Mouse (Mus musculus): Measurements from ENCODE around the gene Nipsnap2.
"Not testable (repeated sequence)": the region's sequence is repeated elsewhere in the genome, so short reads cannot be mapped to it uniquely, and the experiment has no call there.

Gene Nipsnap2

DNA sequence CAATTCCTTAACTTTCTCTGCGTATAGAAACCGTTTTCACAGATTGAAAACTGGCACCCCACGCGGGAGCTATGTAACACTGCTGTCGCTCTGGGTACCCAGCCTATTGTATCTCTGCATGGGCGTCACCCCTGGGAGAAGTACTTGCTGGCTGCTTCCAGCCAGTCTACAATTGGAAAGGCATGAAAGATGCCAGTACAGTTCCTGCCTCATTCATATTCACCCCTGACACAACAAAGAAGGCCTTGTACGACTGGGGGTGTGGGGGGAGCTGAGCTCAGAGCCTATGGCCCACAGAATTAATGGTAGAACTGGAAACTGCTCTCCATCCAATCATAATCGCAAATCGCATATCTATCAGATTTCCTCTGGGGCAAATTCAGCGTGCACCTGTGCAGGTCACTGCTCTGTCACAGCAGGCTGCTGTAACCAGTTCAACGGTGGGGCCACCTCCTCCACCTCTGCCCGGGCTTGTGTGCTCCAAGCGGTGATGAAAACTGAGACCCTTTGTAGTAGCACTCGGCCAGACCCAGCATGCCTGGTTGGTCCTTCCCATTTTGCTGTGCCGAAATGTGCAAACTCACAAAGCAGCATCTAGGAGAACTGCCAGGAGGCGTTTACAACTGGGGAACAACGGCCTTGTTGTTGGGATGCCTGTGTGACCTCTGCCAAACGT is 37.1 kb downstream of the Nipsnap2 start:
- no peak for DNase-seq (ENCODE audit: low spot score in 2 of 2)

- DNase-seq (ENCODE audit: low spot score in 2 of 2) = no peak
These were observed 45.8 kb downstream of the Nipsnap2 start for GRCm38 (mm10) chr5:129770443-129771355.

DNA sequence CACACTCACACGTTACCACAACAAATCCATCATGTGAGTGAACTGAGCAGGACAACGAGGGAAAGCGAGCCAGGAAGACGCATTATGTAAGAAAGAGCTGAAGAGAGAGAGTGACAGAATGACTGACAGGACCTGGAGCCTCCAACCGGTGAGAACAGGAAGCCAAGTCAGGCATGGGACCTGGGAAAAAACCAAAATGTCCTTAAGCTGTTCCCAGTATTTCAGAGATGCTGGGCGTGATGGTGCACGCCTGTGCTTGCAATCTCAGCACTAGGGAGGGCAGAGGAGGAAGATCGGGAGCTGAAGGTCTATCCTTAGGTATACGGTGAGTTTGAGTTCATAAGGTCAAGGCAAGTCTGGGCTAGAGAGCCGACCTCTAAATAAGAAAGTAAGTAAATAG is 47.6 kb downstream of the Nipsnap2 start:
- no peak for DNase-seq (ENCODE audit: low spot score in 2 of 2)

GRCm38 (mm10) chr5:129773330-129773729 is 48.5 kb downstream of the Nipsnap2 start:
- not testable (repeated sequence) for DNase-seq (ENCODE audit: low spot score in 2 of 2)

GRCm38 (mm10) chr5:129774661-129775060 is 49.8 kb downstream of the Nipsnap2 start:
- DNase-seq (ENCODE audit: low spot score in 2 of 2) = no peak

GRCm38 (mm10) chr5:129778348-129778995 is 53.6 kb downstream of the Nipsnap2 start:
- no peak for DNase-seq (ENCODE audit: low spot score in 2 of 2)

GRCm38 (mm10) chr5:129778996-129779716 is 54.3 kb downstream of the Nipsnap2 start:
- DNase-seq (ENCODE audit: low spot score in 2 of 2) = peak in 1 of 2 experiments; percentile 24

GRCm38 (mm10) chr5:129780131-129780530 is 55.3 kb downstream of the Nipsnap2 start:
- DNase-seq (ENCODE audit: low spot score in 2 of 2) = no peak

- peak in 1 of 2 experiments; percentile 6 for DNase-seq (ENCODE audit: low spot score in 2 of 2)
These were observed 57.3 kb downstream of the Nipsnap2 start for GRCm38 (mm10) chr5:129782211-129782610.

DNA sequence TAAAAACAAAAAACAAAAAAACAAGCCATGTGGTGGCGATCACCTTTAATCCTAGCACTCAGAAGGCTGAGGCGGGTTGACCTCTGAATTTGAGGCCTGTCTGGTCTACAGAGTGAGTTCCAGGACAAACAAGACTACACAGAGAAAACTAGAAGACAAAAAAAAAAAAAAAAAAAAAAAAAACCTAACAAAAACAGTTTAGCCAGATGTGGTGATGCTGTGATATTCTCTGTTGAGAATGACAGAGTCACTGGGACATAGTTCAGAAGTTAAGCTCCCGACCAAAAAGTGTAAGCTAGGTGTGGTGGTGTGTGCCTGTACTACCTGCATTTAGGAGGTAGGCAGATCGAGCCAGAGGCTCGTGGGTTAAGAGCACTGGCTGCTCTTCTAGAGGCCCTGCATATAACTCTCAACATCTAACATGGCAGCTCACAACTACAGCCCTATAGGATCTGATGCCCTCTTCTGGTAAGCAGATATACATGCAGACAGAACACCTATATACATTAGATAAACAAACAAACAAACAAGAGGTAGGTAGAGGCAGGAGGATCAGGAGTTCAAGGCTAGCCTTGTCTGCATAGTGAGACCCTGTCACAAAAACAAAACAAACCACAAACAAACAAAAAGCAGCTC is 60.5 kb downstream of the Nipsnap2 start:
- no peak for DNase-seq (ENCODE audit: low spot score in 2 of 2)

- DNase-seq (ENCODE audit: low spot score in 2 of 2) = no peak
These were observed 61.3 kb downstream of the Nipsnap2 start for GRCm38 (mm10) chr5:129786161-129786560.

DNA sequence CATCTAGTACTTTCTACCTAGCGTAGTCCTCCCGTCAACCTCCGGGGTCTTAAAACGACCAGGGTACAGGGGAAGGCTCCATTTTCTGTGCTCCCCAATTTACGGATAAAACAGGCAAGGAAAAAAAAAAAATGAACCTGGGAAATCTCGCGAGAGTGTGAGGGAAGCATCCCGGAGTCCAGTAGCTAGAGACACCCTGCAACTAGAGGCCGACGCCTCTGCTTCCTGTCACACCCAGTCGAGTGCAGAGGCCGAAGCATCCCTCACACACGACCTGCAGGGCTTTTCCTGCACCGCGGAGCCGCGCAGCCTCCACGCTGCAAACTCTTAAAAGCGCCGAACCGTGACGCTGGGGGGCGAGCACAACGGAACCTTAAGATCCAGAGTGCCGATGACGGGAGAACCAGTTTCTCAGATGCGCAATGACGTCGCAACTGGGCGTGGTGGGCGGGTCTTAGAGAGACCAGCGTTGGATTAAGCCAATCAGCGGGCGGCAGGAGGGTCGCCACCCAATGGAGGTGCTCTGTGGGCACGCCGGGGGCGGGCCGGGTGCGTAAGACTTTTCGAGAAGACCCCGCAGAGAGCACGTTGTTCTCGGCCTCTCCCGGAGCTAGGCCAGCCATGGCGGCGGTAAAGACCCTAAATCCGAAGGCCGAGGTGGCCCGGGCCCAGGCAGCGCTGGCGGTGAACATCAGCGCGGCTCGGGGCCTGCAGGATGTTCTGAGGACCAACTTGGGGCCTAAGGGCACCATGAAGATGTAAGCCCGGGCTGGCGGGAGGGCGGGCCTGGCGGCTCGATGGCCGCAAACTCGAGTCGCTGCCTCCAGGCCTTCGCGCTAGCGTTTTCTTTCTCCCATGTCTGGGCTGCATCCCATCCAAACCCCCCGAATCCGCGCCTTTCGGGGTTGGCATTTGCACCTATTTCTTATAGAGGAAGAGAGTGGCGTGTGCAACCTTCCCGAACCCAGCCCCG is 62.2 kb downstream of the Nipsnap2 start, which contains the start of gene Psph:
Psph (minus strand) TSS at position 632 of the 973 bp plus-strand sequence.
- DNase-seq (ENCODE audit: low spot score in 2 of 2) = peak; percentile 88 to 93

GRCm38 (mm10) chr5:129787818-129788593 is 63.1 kb downstream of the Nipsnap2 start:
- no peak for DNase-seq (ENCODE audit: low spot score in 2 of 2)

DNA sequence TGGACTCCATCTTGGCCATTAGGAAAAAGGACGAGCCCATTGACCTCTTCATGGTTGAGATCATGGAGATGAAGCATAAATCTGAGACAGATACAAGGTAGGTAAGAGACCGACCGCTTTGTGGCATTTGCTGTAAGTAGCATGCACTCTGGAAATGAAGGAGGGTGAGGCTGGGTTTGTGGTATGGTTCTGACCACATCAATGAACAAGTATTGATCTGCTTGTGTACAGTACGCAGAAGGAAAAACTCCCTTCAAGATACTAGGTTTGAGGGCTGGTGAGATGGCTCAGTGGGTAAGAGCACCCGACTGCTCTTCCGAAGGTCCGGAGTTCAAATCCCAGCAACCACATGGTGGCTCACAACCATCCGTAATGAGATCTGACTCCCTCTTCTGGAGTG is 65.7 kb downstream of the Nipsnap2 start:
- DNase-seq (ENCODE audit: low spot score in 2 of 2) = not testable (repeated sequence)

Measured in spleen, postnatal 14 days (tissue).